Mouse (Mus musculus) forebrain, embryonic 14.5 days (tissue): ENCODE results near the gene 4430402I18Rik. TPM values are rescaled to one million over a fixed set of nuclear protein-coding genes. Genes with fewer than 3 reads are reported as not detected.

Experiments
- ATAC-seq: fragments of 200-750 bp; cut with Nextera tagmentation; 2 replicates; pipeline ENCODE4 v1.8.0; 2017; ENCODE audit warnings: mild to moderate bottlenecking, moderate library complexity
- DNase-seq: peaks from one replicate; pipeline ENCODE4 v3.0.0-alpha.2; 2015; ENCODE audit warnings: low spot score
- H3K27ac ChIP-seq: fragments of 300-500 bp; sonication (generic); 2 replicates; pipeline ENCODE4 v1.5.1; 2014; ENCODE audit warnings: low read depth, mild to moderate bottlenecking, control low read depth, low read length, moderate library complexity
- H3K27me3 ChIP-seq: fragments of 300-500 bp; sonication (generic); replicated peaks from 2 replicates; pipeline ENCODE4 v1.6.1; 2014; ENCODE audit warnings: low read length, control low read depth, mixed read lengths; ENCODE audit not compliant: control insufficient read depth, insufficient read depth
- H3K36me3 ChIP-seq: fragments of 300-500 bp; sonication (generic); 2 replicates; pipeline ENCODE4 v1.6.1; 2014; ENCODE audit warnings: low read length, control low read depth; ENCODE audit not compliant: control insufficient read depth, insufficient read depth
- H3K4me1 ChIP-seq: fragments of 300-500 bp; sonication (generic); 2 replicates; pipeline ENCODE4 v1.6.1; 2014; ENCODE audit warnings: antibody characterized with exemption, low read length, control low read depth; ENCODE audit not compliant: control insufficient read depth, insufficient read depth
- H3K4me2 ChIP-seq: fragments of 300-500 bp; sonication (generic); 2 replicates; pipeline ENCODE4 v1.6.1; 2014; ENCODE audit warnings: mild to moderate bottlenecking, control low read depth, low read length
- H3K4me3 ChIP-seq: fragments of 300-500 bp; sonication (generic); 2 replicates; pipeline ENCODE4 v1.5.1; 2014; ENCODE audit warnings: low read depth, low read length, control low read depth
- H3K9ac ChIP-seq: fragments of 300-500 bp; sonication (generic); 2 replicates; pipeline ENCODE4 v1.6.1; 2014; ENCODE audit warnings: mild to moderate bottlenecking, low read length, control low read depth, moderate library complexity
- H3K9me3 ChIP-seq: fragments of 300-500 bp; sonication (generic); replicated peaks from 2 replicates; pipeline ENCODE4 v1.6.1; 2016; ENCODE audit warnings: low read length, control low read depth, mixed read lengths; ENCODE audit not compliant: control insufficient read depth
- WGBS: fragments of 180-500 bp; shearing (Covaris S2); extraction: QIAGEN DNeasy Blood & Tissue Kit; methylation state at CpG from one replicate; pipeline ENCODE4 v1.1.7; 2014; 5-methylcytosine and 5-hydroxymethylcytosine counted together
- polyA plus RNA-seq: library from polyadenylated mRNA; unstranded; fragments of >200 nt; fragmentation: Nextera tagmentation; extraction: Ambion mirVana; gene quantifications from 2 replicates; pipeline ENCODE4 v1.2.1, GENCODE M21; 2014

4430402I18Rik gene
- polyA plus RNA-seq, 1 experiment from 2014 or later, result 2.1 TPM

DNA sequence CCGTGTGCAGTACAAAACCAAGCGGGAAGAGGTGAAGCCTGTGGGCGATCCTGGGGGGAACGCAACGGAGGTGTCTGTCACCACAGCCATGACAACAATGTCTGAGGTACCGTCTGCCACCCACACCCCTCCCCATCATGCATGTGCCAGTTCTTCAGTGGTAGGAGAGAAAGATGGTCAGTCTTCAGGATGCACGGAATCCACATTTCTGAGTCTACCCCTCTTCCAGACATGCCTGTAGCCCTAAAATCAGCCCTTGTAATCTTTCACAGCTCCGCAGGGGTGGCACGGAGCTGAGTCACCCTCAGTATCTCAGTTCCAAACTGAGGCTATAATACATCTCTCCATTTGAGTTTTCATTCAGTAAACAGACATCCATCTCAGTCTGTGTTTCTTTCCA, 70.1 kb downstream of the 4430402I18Rik start:
- no peaks in the 10 kb centered on the region for H3K4me1 ChIP-seq
- H3K27me3 ChIP-seq, result no peaks in the 10 kb centered on the region
- H3K27ac ChIP-seq, result no peak overlapping the region
- ATAC-seq, result no peak
- no peaks in the 10 kb centered on the region for H3K9me3 ChIP-seq
- no peak overlapping the region for H3K9ac ChIP-seq
- no peak overlapping the region for H3K4me3 ChIP-seq
- WGBS, result 82% methylated on average over 9 of the region's 9 CpGs
- no peaks in the 10 kb centered on the region for H3K36me3 ChIP-seq
- no peak for DNase-seq
- no peak overlapping the region for H3K4me2 ChIP-seq

DNA sequence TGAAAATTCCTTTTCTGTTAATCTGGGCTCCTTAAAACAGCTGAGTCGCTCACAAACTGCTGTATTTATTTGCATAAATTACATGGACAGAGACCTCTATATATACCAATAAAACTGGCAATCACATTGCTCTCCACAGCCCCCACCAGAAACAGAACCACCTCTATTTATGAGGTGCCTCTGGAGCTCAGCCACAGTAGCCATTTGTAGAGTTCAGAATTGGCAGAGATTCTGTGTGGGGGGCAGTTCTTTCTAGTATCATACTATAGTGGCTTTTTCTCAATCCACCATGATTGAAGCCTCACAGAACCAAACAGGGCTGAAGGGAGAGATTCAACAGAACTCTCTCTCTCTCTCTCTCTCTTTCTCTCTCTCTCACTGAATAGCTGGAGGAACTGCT, 71.0 kb downstream of the 4430402I18Rik start:
- Histone ChIP-seq H3K27me3 (no peaks in the 10 kb centered on the region), H3K4me2 (no peak overlapping the region), H3K27ac (no peak overlapping the region), H3K4me3 (no peak overlapping the region), H3K36me3 (no peaks in the 10 kb centered on the region), H3K9ac (no peak overlapping the region), H3K4me1 (no peaks in the 10 kb centered on the region), H3K9me3 (no peaks in the 10 kb centered on the region)
- 55% methylated on average over 1 of the region's 1 CpGs for WGBS
- DNase-seq, result peak; percentile 17
- peak; percentile 40; the same call in 1 of the 2 replicates for ATAC-seq

DNA sequence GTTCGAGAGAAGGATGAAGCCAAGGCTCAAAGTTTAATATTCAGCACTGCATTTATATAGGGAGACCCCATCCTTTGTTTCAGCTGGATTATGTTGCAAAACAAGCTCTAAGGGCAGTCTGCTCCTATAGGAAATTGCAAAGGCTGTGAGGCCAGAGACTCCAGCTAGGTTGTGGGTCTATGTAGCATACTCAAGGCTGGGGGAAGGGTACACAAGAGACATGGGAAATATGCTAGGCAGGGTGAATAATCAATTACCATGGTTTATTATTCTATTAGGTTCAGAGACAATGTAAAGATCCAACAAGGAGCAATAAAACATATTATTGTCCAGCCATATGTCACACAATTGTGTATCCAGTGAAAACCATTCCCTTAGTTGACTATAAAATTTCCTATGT, 75.7 kb downstream of the 4430402I18Rik start:
- no peak for ATAC-seq
- no peak for DNase-seq
- Histone ChIP-seq H3K36me3 (no peaks in the 10 kb centered on the region), H3K4me2 (no peak overlapping the region), H3K27me3 (no peaks in the 10 kb centered on the region), H3K9ac (no peak overlapping the region), H3K4me3 (no peak overlapping the region), H3K9me3 (no peaks in the 10 kb centered on the region), H3K4me1 (no peaks in the 10 kb centered on the region), H3K27ac (no peak overlapping the region)
- 94% methylated on average over 1 of the region's 1 CpGs for WGBS

DNA sequence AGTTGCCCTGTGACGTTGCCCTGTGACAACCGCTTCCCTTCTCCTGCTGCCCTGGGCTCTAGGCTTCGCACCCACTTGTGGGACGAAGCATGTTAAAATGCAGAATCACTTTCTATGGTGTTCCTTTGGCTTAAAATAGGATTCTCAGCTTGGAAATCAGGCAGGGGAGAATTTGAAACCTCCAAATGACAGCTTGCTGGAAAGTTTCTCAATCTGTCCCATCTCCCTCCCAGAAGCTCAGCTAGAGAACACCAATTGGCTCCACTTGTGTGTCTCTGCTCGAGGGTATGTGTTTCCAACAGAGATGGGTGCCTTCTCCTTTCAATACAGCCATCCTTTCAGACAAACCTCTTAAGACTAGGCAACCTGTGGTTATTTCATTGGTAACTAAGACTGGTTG, 76.4 kb downstream of the 4430402I18Rik start:
- no peak for DNase-seq
- H3K4me2 ChIP-seq, result no peak overlapping the region
- no peaks in the 10 kb centered on the region for H3K9me3 ChIP-seq
- ATAC-seq, result no peak
- no peak overlapping the region for H3K27ac ChIP-seq
- H3K4me3 ChIP-seq, result no peak overlapping the region
- 81% methylated on average over 5 of the region's 5 CpGs for WGBS
- no peaks in the 10 kb centered on the region for H3K4me1 ChIP-seq
- H3K36me3 ChIP-seq, result no peaks in the 10 kb centered on the region
- H3K9ac ChIP-seq, result no peak overlapping the region
- H3K27me3 ChIP-seq, result no peaks in the 10 kb centered on the region

DNA sequence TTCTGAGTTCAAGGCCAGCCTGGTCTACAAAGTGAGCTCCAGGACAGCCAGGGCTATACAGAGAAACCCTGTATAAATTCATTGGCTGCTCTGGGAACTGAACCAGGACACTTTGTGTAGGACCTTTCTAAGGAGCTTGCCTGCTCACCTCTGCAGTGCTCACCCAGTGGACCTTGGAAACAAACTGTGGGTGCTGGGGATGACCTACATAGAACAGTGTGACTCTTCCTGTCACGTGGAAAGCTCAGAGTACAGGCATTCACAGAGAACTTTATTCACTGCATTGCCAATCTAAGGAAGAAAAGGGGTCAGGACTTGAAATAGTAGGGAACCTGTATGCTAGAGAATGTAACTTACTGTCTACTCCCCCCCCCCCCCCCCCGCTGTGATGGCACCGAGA, 78.3 kb downstream of the 4430402I18Rik start:
- H3K27me3 ChIP-seq, result no peaks in the 10 kb centered on the region
- 68% methylated on average over 3 of the region's 3 CpGs for WGBS
- H3K9ac ChIP-seq, result no peak overlapping the region
- DNase-seq, result no peak
- H3K36me3 ChIP-seq, result no peaks in the 10 kb centered on the region
- ATAC-seq, result no peak
- no peaks in the 10 kb centered on the region for H3K9me3 ChIP-seq
- H3K4me1 ChIP-seq, result no peaks in the 10 kb centered on the region
- H3K4me3 ChIP-seq, result no peak overlapping the region
- no peak overlapping the region for H3K4me2 ChIP-seq
- H3K27ac ChIP-seq, result no peak overlapping the region

DNA sequence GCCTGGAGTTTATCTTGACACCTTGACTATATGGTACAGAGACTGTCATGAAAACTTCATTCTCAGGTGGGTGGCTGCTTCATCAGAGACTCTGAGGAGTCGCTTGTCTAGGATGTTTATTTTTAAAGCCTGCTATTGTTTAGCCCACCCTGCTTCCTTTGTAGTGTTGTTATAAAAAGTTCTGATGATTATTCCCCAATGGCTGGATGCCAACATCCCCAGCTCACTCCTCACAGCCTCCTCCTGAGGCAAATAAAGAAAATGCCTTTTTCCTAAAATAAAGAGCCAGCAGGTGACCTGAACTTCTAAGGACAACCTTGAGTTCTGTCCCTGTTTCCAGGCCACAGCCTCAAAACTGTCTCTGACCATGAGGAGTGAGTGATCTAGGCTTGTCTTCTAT, 79.1 kb downstream of the 4430402I18Rik start:
- no peak overlapping the region for H3K4me3 ChIP-seq
- H3K9ac ChIP-seq, result no peak overlapping the region
- no peaks in the 10 kb centered on the region for H3K27me3 ChIP-seq
- ATAC-seq, result no peak
- H3K36me3 ChIP-seq, result no peaks in the 10 kb centered on the region
- no peak overlapping the region for H3K4me2 ChIP-seq
- no peak for DNase-seq
- H3K4me1 ChIP-seq, result no peaks in the 10 kb centered on the region
- WGBS, result 35% methylated on average over 1 of the region's 1 CpGs
- no peaks in the 10 kb centered on the region for H3K9me3 ChIP-seq
- H3K27ac ChIP-seq, result no peak overlapping the region

DNA sequence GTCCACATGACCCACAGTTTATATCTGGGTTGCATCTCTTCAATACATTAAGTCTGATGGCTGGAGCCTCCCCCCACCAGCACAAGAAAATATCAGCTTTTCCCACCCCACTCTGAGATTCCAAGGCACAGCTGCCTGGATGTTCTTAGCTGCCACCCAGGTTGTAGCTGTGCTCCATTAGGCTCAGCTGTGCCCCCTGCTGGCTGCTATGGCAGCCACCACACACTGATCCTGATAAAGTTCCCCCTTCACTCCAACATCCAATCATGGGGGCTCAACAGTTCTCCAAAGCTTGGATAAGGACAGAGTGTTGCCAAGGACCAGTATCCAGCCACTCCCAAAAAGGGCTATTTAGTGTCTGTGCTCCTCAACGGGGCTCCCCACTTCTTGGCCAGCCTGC, 84.5 kb downstream of the 4430402I18Rik start:
- no peaks in the 10 kb centered on the region for H3K9me3 ChIP-seq
- H3K4me2 ChIP-seq, result no peak overlapping the region
- 0 out of 2 replicates have a peak, but pooled peaks have one; percentile 18 for ATAC-seq
- no peaks in the 10 kb centered on the region for H3K27me3 ChIP-seq
- peak; percentile 47 for DNase-seq
- no peak overlapping the region for H3K27ac ChIP-seq
- 65% methylated on average over 1 of the region's 1 CpGs for WGBS
- no peaks in the 10 kb centered on the region for H3K36me3 ChIP-seq
- no peak overlapping the region for H3K4me3 ChIP-seq
- no peak overlapping the region for H3K9ac ChIP-seq
- no peaks in the 10 kb centered on the region for H3K4me1 ChIP-seq

DNA sequence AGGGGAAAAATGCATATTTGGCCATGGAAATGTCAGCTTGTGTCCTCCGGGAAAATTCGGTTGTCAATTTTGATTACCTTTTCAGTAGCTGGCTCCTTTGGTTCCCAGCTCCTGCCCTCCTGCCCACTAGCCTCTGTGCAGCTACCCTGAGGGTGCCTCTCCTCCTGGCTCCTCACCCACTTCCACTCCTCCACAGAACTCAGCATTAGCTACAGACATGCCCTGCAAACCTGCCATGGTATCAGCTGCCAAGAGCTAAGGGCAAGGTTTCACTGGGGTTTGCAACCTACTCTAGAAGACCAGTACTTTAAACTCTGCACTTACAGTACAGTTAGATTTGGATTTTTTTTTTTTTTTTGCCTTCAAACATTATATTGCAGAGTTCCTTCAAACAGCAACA, 88.1 kb downstream of the 4430402I18Rik start:
- no peak for DNase-seq
- no peak overlapping the region for H3K27ac ChIP-seq
- H3K4me2 ChIP-seq, result no peak overlapping the region
- H3K9ac ChIP-seq, result no peak overlapping the region
- H3K9me3 ChIP-seq, result no peaks in the 10 kb centered on the region
- no peaks in the 10 kb centered on the region for H3K27me3 ChIP-seq
- ATAC-seq, result no peak
- H3K36me3 ChIP-seq, result no peaks in the 10 kb centered on the region
- no peaks in the 10 kb centered on the region for H3K4me1 ChIP-seq
- no peak overlapping the region for H3K4me3 ChIP-seq
- WGBS, result 93% methylated on average over 2 of the region's 2 CpGs

DNA sequence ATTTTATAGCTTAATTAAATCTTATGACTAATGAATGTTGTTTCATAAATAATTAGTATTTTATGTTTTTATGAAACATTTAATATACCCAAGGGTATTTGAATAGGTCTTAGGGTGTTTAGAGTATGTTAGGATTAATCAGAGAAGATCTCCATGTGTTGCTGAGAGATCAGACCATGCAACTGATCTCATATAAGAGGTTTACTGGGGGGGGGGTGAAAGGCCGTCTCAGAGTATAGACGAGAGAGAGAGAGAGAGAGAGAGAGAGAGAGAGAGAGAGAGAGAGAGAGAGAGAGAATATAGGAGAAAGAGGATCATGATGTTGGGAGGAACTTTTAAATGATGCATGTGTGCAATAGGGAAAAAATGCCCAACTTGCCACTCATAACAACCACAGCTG, 97.2 kb downstream of the 4430402I18Rik start:
- ATAC-seq, result no peak
- H3K9me3 ChIP-seq, result no peaks in the 10 kb centered on the region
- no peaks in the 10 kb centered on the region for H3K36me3 ChIP-seq
- DNase-seq, result no peak
- no peak overlapping the region for H3K27ac ChIP-seq
- H3K9ac ChIP-seq, result no peak overlapping the region
- 0 out of 2 replicates have a peak, but pooled peaks cover 3% of the 10 kb centered on the region for H3K4me1 ChIP-seq
- 80% methylated on average over 2 of the region's 2 CpGs for WGBS
- H3K27me3 ChIP-seq, result no peaks in the 10 kb centered on the region
- H3K4me2 ChIP-seq, result no peak overlapping the region
- H3K4me3 ChIP-seq, result no peak overlapping the region
